Mouse (Mus musculus): Measurements from ENCODE around the gene Gpr4.

- TF ChIP-seq CTCF (conservative IDR thresholded peaks at IDR 0.05 in 1 of 2, IDR thresholded peaks at IDR 0.05 in 1 of 2; ENCODE audit: low read depth in 2 of 2, low read length in 2 of 2) (no peak), EP300 (IDR thresholded peaks at IDR 0.05; ENCODE audit: low read length) (no peak), SMC3 (IDR thresholded peaks at IDR 0.05; ENCODE audit: low read depth, low read length) (no peak), TCF12 (IDR thresholded peaks at IDR 0.05; ENCODE audit: low read depth, low read length) (no peak)
These were observed 48.1 kb upstream of the Gpr4 start for GRCm38 (mm10) chr7:19164189-19164588.

All from CH12.LX (cell line).